ENCODE assay signal across 9 mouse cellular contexts in genomic region chr1:66482751-66483150, GRCm38 (mm10).
"Had no signal": no experiment of that assay in that cellular context is flagged by ENCODE, and none has a peak within 500 bp of the region (broad histone marks: within the 10 kb centered on the region; RNA-seq: fewer than 3 reads in every experiment).

No protein-coding gene starts in this region.

- DNase-seq: kidney, postnatal 25 days; liver, embryonic 13.5 days; lung, adult 2 months; lung, postnatal 14 days; lung, postnatal 4 days; midbrain, embryonic 14.5 days; thymus, adult 2 months; thymus, postnatal 14 days; thymus, postnatal 4 days had no signal
